Mouse (Mus musculus) monocyte, adult 59 days (primary cell): Measurements from ENCODE around the gene 4933405L10Rik. TPM values are rescaled to one million over a fixed set of nuclear protein-coding genes. Genes with fewer than 3 reads are reported as not detected.

Source experiments
- total RNA-seq, 2 experiments: library from RNA; stranded (reverse); gene quantifications; one replicate each; pipeline ENCODE4 v1.2.4; 2023

4933405L10Rik gene
- total RNA-seq = not detected

DNA sequence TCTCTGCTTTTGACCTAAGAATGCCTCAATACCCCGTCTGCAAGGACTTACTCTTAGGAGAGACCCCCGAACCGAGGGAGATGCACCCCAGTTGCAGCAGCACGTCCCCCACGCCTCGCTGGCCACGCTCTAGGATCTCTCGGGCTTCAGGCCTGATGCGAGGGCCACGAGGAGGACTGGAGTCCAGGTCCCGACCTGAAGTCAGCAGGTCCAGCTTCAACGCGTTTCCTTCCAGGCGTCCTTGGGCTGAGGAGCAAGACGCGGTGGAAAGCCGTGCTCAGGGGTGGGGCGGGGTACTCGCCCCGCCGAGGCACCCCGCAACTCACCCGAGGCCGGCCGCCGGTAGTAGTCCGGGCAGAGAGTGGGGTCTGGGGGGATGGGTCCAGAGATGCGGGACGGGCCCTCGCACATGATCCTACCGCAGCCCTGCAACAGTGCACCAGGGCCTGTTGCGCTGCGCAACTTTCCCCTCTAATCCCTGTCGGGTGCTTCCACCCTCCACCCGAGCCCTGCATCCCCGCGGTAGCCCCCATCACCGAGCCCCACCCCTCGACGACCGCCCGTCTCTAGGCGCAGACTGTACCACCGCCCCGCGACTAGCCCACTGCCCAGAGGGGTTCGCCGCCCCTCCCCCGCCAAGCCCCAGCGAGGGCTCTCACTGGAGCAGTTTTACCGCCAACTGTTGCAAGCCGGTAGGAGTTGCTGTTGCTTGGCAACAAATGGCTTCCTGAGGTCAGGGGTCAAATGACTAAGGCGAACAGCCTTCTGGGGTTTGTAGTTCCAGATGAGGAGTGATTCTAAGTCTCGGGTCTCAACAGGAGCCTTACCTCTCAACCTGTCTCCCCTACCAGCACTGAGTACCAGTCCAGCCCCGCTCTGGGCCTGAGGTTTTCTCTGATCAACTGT, at the start of gene 4933405L10Rik, which contains the start of gene Enkd1:
Gene 4933405L10Rik (plus strand): TSS at position 158 of the 906 bp plus-strand sequence.
Gene Enkd1 (minus strand): TSS at position 713 of the 906 bp plus-strand sequence.

DNA sequence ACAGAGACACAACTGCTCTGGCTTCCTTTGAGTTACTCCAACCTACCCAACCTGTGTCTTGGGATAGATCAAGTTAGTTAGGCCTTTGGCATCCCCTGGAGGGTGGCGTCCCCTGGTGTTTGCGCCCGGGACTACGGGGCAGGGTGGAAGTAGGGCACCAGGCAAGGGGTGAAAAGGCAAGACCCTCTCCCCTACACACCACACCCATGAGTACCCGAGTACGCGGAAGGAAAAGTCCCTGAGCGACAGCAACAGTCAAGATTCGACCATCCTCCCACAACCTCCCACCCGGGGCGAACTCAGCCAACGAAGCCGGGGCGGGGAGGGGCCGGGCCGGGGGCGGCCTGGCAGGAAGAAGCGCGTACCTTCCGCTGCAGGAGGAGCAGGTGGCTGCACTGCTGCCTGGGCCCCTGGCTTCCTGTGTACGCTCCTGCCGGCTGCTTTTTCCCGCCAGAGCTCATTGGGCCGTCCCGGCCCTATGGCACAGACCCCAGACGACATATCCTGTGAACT, 21.6 kb upstream of the 4933405L10Rik start, which contains the start of gene Carmil2:
Gene Carmil2 (plus strand): TSS at position 479 of the 513 bp plus-strand sequence.

GRCm38 (mm10) chr8:105700966-105701824, 6.3 kb upstream of the 4933405L10Rik start, which contains the start of the genes Acd and Pard6a:
Gene Acd (minus strand): TSS chr8:105701102.
Gene Pard6a (plus strand): TSS chr8:105701148.

DNA sequence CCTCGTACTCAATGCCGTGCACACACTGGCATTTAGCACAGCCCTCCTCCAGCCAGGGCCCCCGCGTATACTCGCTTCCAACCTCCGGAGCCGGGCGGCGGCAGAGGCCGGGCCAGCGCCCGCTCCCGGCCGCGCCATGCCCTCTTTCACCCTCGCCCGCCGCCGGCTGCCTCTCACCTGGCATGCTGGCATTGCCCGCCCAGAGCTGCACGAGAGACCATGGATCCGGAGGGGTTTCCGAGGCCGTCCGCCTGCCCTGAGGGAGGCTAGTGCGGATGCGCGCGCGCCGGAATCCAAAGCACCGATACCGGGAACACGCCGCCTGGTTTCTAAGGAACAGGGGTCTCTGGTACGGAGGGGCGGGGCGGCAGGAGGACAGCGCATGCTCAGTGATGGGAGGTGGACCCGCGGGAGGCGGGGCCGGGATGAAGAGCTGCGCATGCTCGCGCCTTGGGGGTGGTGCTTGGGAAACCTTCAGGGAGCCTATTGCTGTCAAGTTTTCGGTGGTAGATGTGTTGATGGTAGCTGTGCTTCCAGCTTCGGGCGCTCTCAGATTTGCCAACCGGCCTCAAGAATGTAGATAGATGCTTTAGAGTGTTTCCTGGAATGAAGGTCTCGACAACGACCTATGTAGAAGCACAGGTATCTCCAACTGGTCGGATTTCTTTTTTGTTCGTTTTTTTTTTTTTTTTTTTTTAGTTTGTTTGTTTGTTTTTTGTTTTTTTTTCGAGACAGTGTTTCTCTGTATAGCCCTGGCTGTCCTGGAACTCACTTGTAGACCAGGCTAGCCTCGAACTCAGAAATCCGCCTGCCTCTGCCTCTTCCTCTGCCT, 51.0 kb downstream of the 4933405L10Rik start, which contains the start of gene Gfod2:
Gene Gfod2 (minus strand): TSS at position 388 of the 832 bp plus-strand sequence.

Other genes starting within 250 kb of the 4933405L10Rik start
- gene Tppp3, start 236.1 kb upstream of the 4933405L10Rik start, total RNA-seq = 100 to 1,000 TPM; 330 to 336 TPM
- gene Zdhhc1, start 210.8 kb upstream of the 4933405L10Rik start, total RNA-seq = 1 to 10 TPM; 7.5 to 7.6 TPM
- not detected for gene Hsd11b2, start 188.9 kb upstream of the 4933405L10Rik start, total RNA-seq
- gene Atp6v0d1, start 141.6 kb upstream of the 4933405L10Rik start, total RNA-seq = 100 to 1,000 TPM; 135 to 142 TPM
- 10 to 100 TPM; 19.8 to 19.9 TPM for gene Ripor1, start 102.4 kb upstream of the 4933405L10Rik start, total RNA-seq
- gene Ctcf, start 71.1 kb upstream of the 4933405L10Rik start, total RNA-seq = 10 to 100 TPM; 81.5 to 87.2 TPM
- not detected for gene Agrp, start 70.3 kb upstream of the 4933405L10Rik start, total RNA-seq
- gene Carmil2, start 21.4 kb upstream of the 4933405L10Rik start, total RNA-seq = 1 to 10 TPM; 1.2 to 1.7 TPM
- gene Acd, start 6.6 kb upstream of the 4933405L10Rik start, total RNA-seq = 10 to 100 TPM; 27.7 to 32.9 TPM
- gene Pard6a, start 6.5 kb upstream of the 4933405L10Rik start, total RNA-seq = 1 to 10 TPM; 8.5 to 9.9 TPM
- gene Enkd1, start 555 bp downstream of the 4933405L10Rik start, total RNA-seq = 1 to 10 TPM in 1 of 2 experiments, under 1 TPM in 1; 0.73 to 1.9 TPM
- gene Gfod2, start 51.0 kb downstream of the 4933405L10Rik start, total RNA-seq = 1 to 10 TPM in 1 of 2 experiments, under 1 TPM in 1; 0.76 to 1.1 TPM
- 10 to 100 TPM; 28.0 to 33.8 TPM for gene Ranbp10, start 119.7 kb downstream of the 4933405L10Rik start, total RNA-seq
- gene Tsnaxip1, start 120.1 kb downstream of the 4933405L10Rik start, total RNA-seq = not detected
- 1 to 10 TPM; 6.9 to 9.3 TPM for gene Cenpt, start 145.6 kb downstream of the 4933405L10Rik start, total RNA-seq
- gene Thap11, start 147.5 kb downstream of the 4933405L10Rik start, total RNA-seq = 10 to 100 TPM; 43.3 to 44.9 TPM
- 10 to 100 TPM in 1 of 2 experiments, 1 to 10 TPM in 1; 1.5 to 38.4 TPM for gene Nutf2, start 152.9 kb downstream of the 4933405L10Rik start, total RNA-seq
- 10 to 100 TPM; 40.4 to 47.7 TPM for gene Edc4, start 173.2 kb downstream of the 4933405L10Rik start, total RNA-seq
- under 1 TPM in 1 of 2 experiments, not detected in 1; 0.97 TPM for gene Nrn1l, start 185.9 kb downstream of the 4933405L10Rik start, total RNA-seq
- 10 to 100 TPM; 15.8 to 17.4 TPM for gene Pskh1, start 192.8 kb downstream of the 4933405L10Rik start, total RNA-seq
- 1 to 10 TPM; 1.8 to 2.1 TPM for gene Ctrl, start 226.2 kb downstream of the 4933405L10Rik start, total RNA-seq
- 100 to 1,000 TPM; 180 to 226 TPM for gene Psmb10, start 230.8 kb downstream of the 4933405L10Rik start, total RNA-seq
- gene Lcat, start 235.7 kb downstream of the 4933405L10Rik start, total RNA-seq = under 1 TPM in 1 of 2 experiments, not detected in 1; 0.97 TPM